9 mouse cellular contexts compared by ENCODE assay signal in genomic region chr12:111743981-111744423, GRCm38 (mm10). TPM values are rescaled to one million over a fixed set of nuclear protein-coding genes. Genes with fewer than 3 reads are reported as not detected.
A peak's percentile ranks its signal among the peaks of the same experiment; 100 is the strongest.
DNase-seq lines count a peak whose midpoint lies in the region; ATAC-seq and TF ChIP-seq lines count a peak whose summit lies in the region.
"Had no signal": no experiment of that assay in that cellular context is flagged by ENCODE, and none has a peak within 500 bp of the region (broad histone marks: within the 10 kb centered on the region; RNA-seq: fewer than 3 reads in every experiment).

No protein-coding gene starts in this region.

- no peak for ATAC-seq in lung, embryonic 15.5 days (ENCODE audit: borderline replicate concordance, extremely low read depth, low FRiP score, low TSS enrichment)
- no peak for ATAC-seq in kidney, postnatal 0 days (replicated peaks; ENCODE audit: low FRiP score, low read depth)

- no peak overlapping the region for H3K4me2 ChIP-seq in lung, embryonic 15.5 days
- peak overlapping the region; percentile 5; the same call in 1 of the 2 replicates for H3K4me2 ChIP-seq in kidney, postnatal 0 days (ENCODE audit: low read length)
- H3K4me2 ChIP-seq: limb, embryonic 12.5 days had no signal

- 79% methylated on average over 11 of the region's 11 CpGs for WGBS in heart, embryonic 10.5 days
- WGBS in lung, embryonic 15.5 days = 72% methylated on average over 11 of the region's 11 CpGs
- 46% methylated on average over 11 of the region's 11 CpGs for whole genome bisulfite sequencing in lung, adult 2 months
- 54% methylated on average over 11 of the region's 11 CpGs for WGBS in kidney, postnatal 0 days

- DNase-seq in heart, adult 11 months = peak; percentile 98
- DNase-seq in heart, embryonic 10.5 days (ENCODE audit: low spot score) = no peak
- DNase-seq in lung, adult 2 months = no peak
- no peak for DNase-seq in kidney, postnatal 0 days (ENCODE audit: low spot score)
- peak; percentile 40 to 71 for DNase-seq in spleen, postnatal 4 days (ENCODE audit: low spot score in 2 of 2)
- DNase-seq in adrenal gland, adult 2 months = no peak
- DNase-seq in gastrocnemius, adult 18-20 months (ENCODE audit: low spot score) = no peak

- H3K36me3 ChIP-seq in heart, embryonic 10.5 days = no peaks in the 10 kb centered on the region
- H3K36me3 ChIP-seq in lung, embryonic 15.5 days = no peaks in the 10 kb centered on the region
- no peaks in the 10 kb centered on the region for H3K36me3 ChIP-seq in kidney, postnatal 0 days (ENCODE audit: insufficient read depth, low read length)
- H3K36me3 ChIP-seq: limb, embryonic 12.5 days had no signal

- H3K27me3 ChIP-seq in heart, embryonic 10.5 days (ENCODE audit: insufficient read depth, poor library complexity, severe bottlenecking) = no peaks in the 10 kb centered on the region
- H3K27me3 ChIP-seq in lung, embryonic 15.5 days = no peaks in the 10 kb centered on the region
- no peaks in the 10 kb centered on the region for H3K27me3 ChIP-seq in kidney, postnatal 0 days (ENCODE audit: insufficient read depth, low read length)
- H3K27me3 ChIP-seq: limb, embryonic 12.5 days had no signal

- H3K4me3 ChIP-seq in heart, embryonic 10.5 days = no peak overlapping the region
- H3K4me3 ChIP-seq in lung, embryonic 15.5 days = no peak overlapping the region
- no peak overlapping the region for H3K4me3 ChIP-seq in lung, adult 2 months (replicated peaks; ENCODE audit: extremely low read depth, low read depth, low read length)
- no peak overlapping the region for H3K4me3 ChIP-seq in kidney, postnatal 0 days (replicated peaks; ENCODE audit: low read depth, low read length)
- H3K4me3 ChIP-seq: limb, embryonic 12.5 days had no signal

- TF ChIP-seq POLR2A in lung, adult 2 months (IDR thresholded peaks at IDR 0.05; ENCODE audit: borderline replicate concordance, extremely low read depth, low read depth, low read length) = no peak

- H3K4me1 ChIP-seq in heart, embryonic 10.5 days = peaks cover 40% of the 10 kb centered on the region
- H3K4me1 ChIP-seq in lung, embryonic 15.5 days = peaks cover 24% of the 10 kb centered on the region
- H3K4me1 ChIP-seq in lung, adult 2 months (ENCODE audit: control insufficient read depth, insufficient read depth, low read length) = peaks cover 9% of the 10 kb centered on the region
- peaks cover 3% of the 10 kb centered on the region; the same call in 1 of the 2 replicates for H3K4me1 ChIP-seq in kidney, postnatal 0 days (replicated peaks; ENCODE audit: insufficient read depth, low read length)

- TF ChIP-seq CTCF in lung, adult 2 months (IDR thresholded peaks at IDR 0.05; ENCODE audit: insufficient read depth, low read length) = no peak
- no peak for TF ChIP-seq CTCF in kidney, postnatal 0 days (IDR thresholded peaks at IDR 0.05; ENCODE audit: low read depth)

- H3K9ac ChIP-seq in lung, embryonic 15.5 days = no peak overlapping the region
- no peak overlapping the region for H3K9ac ChIP-seq in kidney, postnatal 0 days (ENCODE audit: low read depth, low read length)
- H3K9ac ChIP-seq: limb, embryonic 12.5 days had no signal

- H3K9me3 ChIP-seq in heart, embryonic 10.5 days = no peaks in the 10 kb centered on the region
- H3K9me3 ChIP-seq in lung, embryonic 15.5 days = no peaks in the 10 kb centered on the region
- H3K9me3 ChIP-seq in kidney, postnatal 0 days (replicated peaks; ENCODE audit: low read length) = no peaks in the 10 kb centered on the region
- H3K9me3 ChIP-seq: limb, embryonic 12.5 days had no signal

- H3K27ac ChIP-seq in heart, embryonic 10.5 days = no peak overlapping the region
- peak overlapping the region; percentile 67 for H3K27ac ChIP-seq in lung, embryonic 15.5 days
- peak overlapping the region; percentile 65; the same call in 1 of the 2 replicates for H3K27ac ChIP-seq in kidney, postnatal 0 days

RNA-seq across cellular contexts. Expression of gene Klc1, which starts 14.6 kb away (rescaled TPM):
- 109 and 116 TPM in 2 replicates for polyA plus RNA-seq in heart, embryonic 10.5 days (2016; fragmentation: Nextera tagmentation; extraction: Ambion mirVana)
- 89.8 and 95.9 TPM in 2 replicates for polyA plus RNA-seq in lung, embryonic 15.5 days (2015; fragmentation: Nextera tagmentation; extraction: Ambion mirVana)
- polyA plus RNA-seq in lung, adult 2 months (2012; rRNA removed) = 101 and 113 TPM in 2 replicates
- polyA plus RNA-seq in kidney, postnatal 0 days (2015; fragmentation: Nextera tagmentation; extraction: Ambion mirVana) = 52.6 and 61.3 TPM in 2 replicates
- total RNA-seq in adrenal gland, adult 2 months (2021) = 100 to 1,000 TPM in 1 of 2 experiments, 10 to 100 TPM in 1; 87.7 to 107 TPM
- 61.6 and 71.6 TPM in 2 replicates for polyA plus RNA-seq in adrenal gland, adult 2 months (2012; rRNA removed)
- total RNA-seq in gastrocnemius, adult 18-20 months (2021) = 10 to 100 TPM; 59.1 to 60.1 TPM

RNA-seq across cellular contexts. Expression of gene Apopt1, which starts 30.9 kb away (rescaled TPM):
- 53.3 and 55.2 TPM in 2 replicates for polyA plus RNA-seq in heart, embryonic 10.5 days (2016; fragmentation: Nextera tagmentation; extraction: Ambion mirVana)
- 43.7 and 47.9 TPM in 2 replicates for polyA plus RNA-seq in lung, embryonic 15.5 days (2015; fragmentation: Nextera tagmentation; extraction: Ambion mirVana)
- polyA plus RNA-seq in lung, adult 2 months (2012; rRNA removed) = 22.5 and 30.9 TPM in 2 replicates
- 57.8 and 61.4 TPM in 2 replicates for polyA plus RNA-seq in kidney, postnatal 0 days (2015; fragmentation: Nextera tagmentation; extraction: Ambion mirVana)
- 10 to 100 TPM; 67.7 to 70.0 TPM for total RNA-seq in adrenal gland, adult 2 months (2021)
- 191 and 279 TPM in 2 replicates for polyA plus RNA-seq in adrenal gland, adult 2 months (2012; rRNA removed)
- 10 to 100 TPM; 40.5 to 43.5 TPM for total RNA-seq in gastrocnemius, adult 18-20 months (2021)

RNA-seq across cellular contexts. Expression of gene Bag5, which starts 30.9 kb away (rescaled TPM):
- polyA plus RNA-seq in heart, embryonic 10.5 days (2016; fragmentation: Nextera tagmentation; extraction: Ambion mirVana) = 43.7 and 47.7 TPM in 2 replicates
- 49.4 and 52.2 TPM in 2 replicates for polyA plus RNA-seq in lung, embryonic 15.5 days (2015; fragmentation: Nextera tagmentation; extraction: Ambion mirVana)
- polyA plus RNA-seq in lung, adult 2 months (2012; rRNA removed) = 21.4 and 21.9 TPM in 2 replicates
- 45.7 and 48.9 TPM in 2 replicates for polyA plus RNA-seq in kidney, postnatal 0 days (2015; fragmentation: Nextera tagmentation; extraction: Ambion mirVana)
- 10 to 100 TPM; 32.5 to 37.7 TPM for total RNA-seq in adrenal gland, adult 2 months (2021)
- 8.0 and 12.0 TPM in 2 replicates for polyA plus RNA-seq in adrenal gland, adult 2 months (2012; rRNA removed)
- total RNA-seq in gastrocnemius, adult 18-20 months (2021) = 10 to 100 TPM; 16.0 to 16.9 TPM

Comparison
In these comparisons a context has a peak if more than half of its experiments do, and no peak if none do; other contexts are left out.
1. DNase-seq: peak in heart, adult 11 months (single experiment) and spleen, postnatal 4 days (2 of 2); none in heart, embryonic 10.5 days (single experiment), lung, adult 2 months (single experiment), kidney, postnatal 0 days (single experiment), adrenal gland, adult 2 months (single experiment) and gastrocnemius, adult 18-20 months (single experiment).